In the genomic region with DNA sequence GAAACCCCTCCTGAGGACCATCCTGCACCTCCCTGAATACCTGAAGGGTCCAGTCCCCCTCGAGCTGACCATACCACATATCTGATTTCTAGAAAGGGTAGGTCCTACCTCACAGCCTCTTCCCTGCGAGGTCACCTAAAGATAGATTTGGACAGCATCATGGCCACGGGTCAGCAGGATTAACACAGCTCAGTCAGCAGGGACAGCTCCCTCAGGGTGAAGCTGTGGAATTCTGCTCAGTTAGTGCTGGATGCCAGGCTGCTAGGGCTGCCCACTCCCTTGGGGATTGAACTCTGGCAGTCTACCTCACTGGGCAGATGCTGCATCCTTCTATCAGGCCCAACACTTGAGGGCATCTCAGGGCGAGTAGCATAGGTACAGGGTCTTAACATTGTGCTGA, we compare ENCODE assay signal across 13 mouse cellular contexts.
"Had no signal": no experiment of that assay in that cellular context is flagged by ENCODE, and none has a peak within 500 bp of the region (broad histone marks: within the 10 kb centered on the region; RNA-seq: fewer than 3 reads in every experiment).

No protein-coding gene starts in this region.

- H3K4me2 ChIP-seq: kidney, embryonic 15.5 days; limb, embryonic 15.5 days; liver, embryonic 12.5 days; lung, embryonic 14.5 days; midbrain, embryonic 12.5 days; neural tube, embryonic 12.5 days; stomach, embryonic 15.5 days had no signal

- H3K27me3 ChIP-seq: kidney, embryonic 15.5 days; limb, embryonic 15.5 days; liver, embryonic 12.5 days; midbrain, embryonic 12.5 days; neural tube, embryonic 12.5 days; stomach, embryonic 15.5 days had no signal

- H3K27ac ChIP-seq: kidney, embryonic 15.5 days; left cerebral cortex, adult 2 months; limb, embryonic 15.5 days; liver, embryonic 12.5 days; midbrain, embryonic 12.5 days; neural tube, embryonic 12.5 days had no signal

- ATAC-seq: liver, embryonic 12.5 days had no signal

- H3K9me3 ChIP-seq: kidney, embryonic 15.5 days; limb, embryonic 15.5 days; liver, embryonic 12.5 days; midbrain, embryonic 12.5 days; neural tube, embryonic 12.5 days; stomach, embryonic 15.5 days had no signal

- H3K4me3 ChIP-seq: kidney, embryonic 15.5 days; left cerebral cortex, adult 2 months; limb, embryonic 15.5 days; liver, embryonic 12.5 days; midbrain, embryonic 12.5 days; neural tube, embryonic 12.5 days; stomach, embryonic 15.5 days had no signal

- DNase-seq: kidney, postnatal 25 days; lung, embryonic 14.5 days; lung, postnatal 10 days; lung, postnatal 4 days; right cerebral cortex, postnatal 4 days; thymus, postnatal 36 days had no signal

- H3K36me3 ChIP-seq: kidney, embryonic 15.5 days; limb, embryonic 15.5 days; liver, embryonic 12.5 days; midbrain, embryonic 12.5 days; neural tube, embryonic 12.5 days; stomach, embryonic 15.5 days had no signal

- H3K4me1 ChIP-seq: kidney, embryonic 15.5 days; limb, embryonic 15.5 days; liver, embryonic 12.5 days; stomach, embryonic 15.5 days had no signal

- H3K9ac ChIP-seq: kidney, embryonic 15.5 days; limb, embryonic 15.5 days; liver, embryonic 12.5 days; lung, embryonic 14.5 days; midbrain, embryonic 12.5 days; neural tube, embryonic 12.5 days; stomach, embryonic 15.5 days had no signal
